Mouse (Mus musculus): Measurements from ENCODE around the gene Alg12.

- TF ChIP-seq CTCF (IDR thresholded peaks at IDR 0.05; ENCODE audit: extremely low read depth, insufficient read depth, insufficient read length, insufficient replicate concordance): no peak
- TF ChIP-seq POLR2A (IDR thresholded peaks at IDR 0.05; ENCODE audit: low read depth, low read length): no peak
These were observed 30.5 kb upstream of the Alg12 start for GRCm38 (mm10) chr15:88849621-88850020.

Data from spleen, adult 2 months (tissue).